Mouse (Mus musculus): ENCODE results near the gene Hoxd9. TPM values are rescaled to one million over a fixed set of nuclear protein-coding genes. Genes with fewer than 3 reads are reported as not detected.

Hoxd9 gene
- polyA plus RNA-seq, 1 experiment from 2014 or later = 24.1 TPM

DNA sequence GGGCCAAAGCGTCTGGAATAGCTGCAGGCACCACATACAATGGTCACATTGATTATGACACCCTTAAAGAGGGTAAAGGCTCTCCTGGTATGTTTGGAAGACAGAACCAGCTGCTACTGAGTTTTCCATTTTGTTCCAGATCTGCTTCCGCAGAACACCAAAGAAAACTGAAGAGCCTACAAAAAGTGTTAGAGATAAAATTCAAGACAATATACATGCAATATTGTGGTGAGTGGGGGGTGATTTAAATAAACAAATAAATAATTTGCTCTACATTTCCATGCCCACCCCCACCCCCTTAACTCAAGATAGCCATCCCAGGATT lies 41.9 kb downstream of the Hoxd9 start:
- no peak for DNase-seq (ENCODE audit: low spot score)
- Histone ChIP-seq H3K4me2 (ENCODE audit: low read depth, severe bottlenecking) (no peak overlapping the region), H3K4me1 (ENCODE audit: control insufficient read depth, insufficient read depth, low read length) (peaks cover 56% of the 10 kb centered on the region), H3K36me3 (ENCODE audit: control insufficient read depth, insufficient read depth, low read length) (no peaks in the 10 kb centered on the region), H3K27ac (replicated peaks; ENCODE audit: low read depth, low read length) (no peak overlapping the region), H3K27me3 (ENCODE audit: control insufficient read depth, insufficient read depth, low read length) (peaks cover 73% of the 10 kb centered on the region), H3K9ac (ENCODE audit: low read length) (no peak overlapping the region), H3K9me3 (ENCODE audit: control insufficient read depth, low read length) (no peaks in the 10 kb centered on the region), H3K4me3 (ENCODE audit: low read depth, low read length) (no peak overlapping the region)
- WGBS = 2% methylated on average over 2 of the region's 2 CpGs
- ATAC-seq (ENCODE audit: insufficient number of reproducible peaks, low FRiP score, low TSS enrichment, low read depth) = no peak

DNA sequence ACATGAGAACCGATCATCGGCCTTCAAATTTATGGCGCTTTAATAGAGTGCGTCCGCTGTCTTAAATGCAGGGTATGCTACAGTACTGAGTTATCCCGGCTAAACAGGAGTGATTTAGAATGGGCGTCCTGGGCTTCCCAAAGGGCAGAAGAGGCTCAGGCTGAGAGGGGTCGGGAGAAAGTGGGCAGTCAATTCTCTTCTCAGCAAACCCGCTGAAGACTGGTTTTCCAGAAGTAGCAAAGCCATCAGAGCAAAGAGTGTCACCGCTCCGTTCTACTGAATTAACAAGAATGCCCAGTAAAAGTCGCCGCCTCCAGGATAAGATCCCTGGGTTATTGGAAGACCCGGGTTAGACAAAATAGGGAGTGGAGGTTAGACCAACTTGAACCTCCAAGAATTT lies 42.3 kb downstream of the Hoxd9 start:
- H3K27me3 ChIP-seq (ENCODE audit: control insufficient read depth, insufficient read depth, low read length) = peaks cover 74% of the 10 kb centered on the region
- no peak overlapping the region for H3K27ac ChIP-seq (replicated peaks; ENCODE audit: low read depth, low read length)
- no peak for DNase-seq (ENCODE audit: low spot score)
- no peak for ATAC-seq (ENCODE audit: insufficient number of reproducible peaks, low FRiP score, low TSS enrichment, low read depth)
- peaks cover 53% of the 10 kb centered on the region for H3K4me1 ChIP-seq (ENCODE audit: control insufficient read depth, insufficient read depth, low read length)
- H3K9me3 ChIP-seq (ENCODE audit: control insufficient read depth, low read length) = no peaks in the 10 kb centered on the region
- no peak overlapping the region for H3K9ac ChIP-seq (ENCODE audit: low read length)
- WGBS = under 1% methylated on average over 14 of the region's 14 CpGs
- peak overlapping the region; percentile 47; the same call in 1 of the 2 replicates for H3K4me2 ChIP-seq (ENCODE audit: low read depth, severe bottlenecking)
- no peaks in the 10 kb centered on the region for H3K36me3 ChIP-seq (ENCODE audit: control insufficient read depth, insufficient read depth, low read length)
- H3K4me3 ChIP-seq (ENCODE audit: low read depth, low read length) = no peak overlapping the region

DNA sequence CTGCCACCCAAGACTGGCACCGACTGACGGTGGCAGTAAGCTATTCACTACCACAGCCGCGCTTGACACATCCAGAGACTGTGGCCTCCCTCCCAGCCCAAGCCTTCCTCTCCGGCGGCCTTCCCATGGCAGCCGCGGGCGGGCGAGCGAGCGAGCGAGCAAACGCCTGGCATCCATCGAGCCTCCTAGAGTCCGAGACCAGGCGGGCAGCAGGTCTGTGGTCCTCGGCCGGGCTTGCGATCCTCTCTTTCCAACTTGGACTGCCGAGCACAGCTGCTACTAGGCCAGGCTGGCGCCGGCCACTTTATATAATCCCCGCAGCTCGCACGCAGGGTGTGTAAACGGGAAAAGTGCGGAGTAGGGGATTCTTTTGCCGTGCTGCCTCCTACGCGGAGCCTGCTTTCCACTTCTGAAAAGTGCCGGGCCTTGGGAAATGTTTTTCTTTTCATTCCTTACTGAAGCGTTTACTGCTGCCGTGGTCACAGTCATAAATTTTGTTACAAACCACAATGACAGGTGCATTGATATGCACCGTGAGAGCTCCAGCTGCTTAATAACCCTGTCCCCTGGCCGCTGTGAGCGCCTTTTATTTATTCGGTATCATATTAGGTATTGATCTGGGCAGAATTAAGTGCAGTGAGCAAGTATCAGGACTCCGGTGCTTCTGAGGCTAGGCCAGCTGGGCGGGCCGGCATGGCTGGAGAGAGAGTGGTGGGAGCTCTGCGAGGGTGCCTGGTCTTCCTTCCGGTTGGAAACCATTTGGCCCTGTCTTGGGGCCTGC lies 43.0 kb downstream of the Hoxd9 start:
- Histone ChIP-seq H3K9ac (ENCODE audit: low read length) (no peak overlapping the region), H3K4me2 (ENCODE audit: low read depth, severe bottlenecking) (peak overlapping the region; percentile 47), H3K4me1 (ENCODE audit: control insufficient read depth, insufficient read depth, low read length) (peaks cover 47% of the 10 kb centered on the region), H3K27me3 (ENCODE audit: control insufficient read depth, insufficient read depth, low read length) (peaks cover 75% of the 10 kb centered on the region), H3K36me3 (ENCODE audit: control insufficient read depth, insufficient read depth, low read length) (no peaks in the 10 kb centered on the region), H3K4me3 (ENCODE audit: low read depth, low read length) (peak overlapping the region; percentile 17), H3K9me3 (ENCODE audit: control insufficient read depth, low read length) (no peaks in the 10 kb centered on the region), H3K27ac (replicated peaks; ENCODE audit: low read depth, low read length) (no peak overlapping the region)
- DNase-seq (ENCODE audit: low spot score) = peak; percentile 66
- under 1% methylated on average over 43 of the region's 43 CpGs for WGBS
- ATAC-seq (ENCODE audit: insufficient number of reproducible peaks, low FRiP score, low TSS enrichment, low read depth) = no peak

DNA sequence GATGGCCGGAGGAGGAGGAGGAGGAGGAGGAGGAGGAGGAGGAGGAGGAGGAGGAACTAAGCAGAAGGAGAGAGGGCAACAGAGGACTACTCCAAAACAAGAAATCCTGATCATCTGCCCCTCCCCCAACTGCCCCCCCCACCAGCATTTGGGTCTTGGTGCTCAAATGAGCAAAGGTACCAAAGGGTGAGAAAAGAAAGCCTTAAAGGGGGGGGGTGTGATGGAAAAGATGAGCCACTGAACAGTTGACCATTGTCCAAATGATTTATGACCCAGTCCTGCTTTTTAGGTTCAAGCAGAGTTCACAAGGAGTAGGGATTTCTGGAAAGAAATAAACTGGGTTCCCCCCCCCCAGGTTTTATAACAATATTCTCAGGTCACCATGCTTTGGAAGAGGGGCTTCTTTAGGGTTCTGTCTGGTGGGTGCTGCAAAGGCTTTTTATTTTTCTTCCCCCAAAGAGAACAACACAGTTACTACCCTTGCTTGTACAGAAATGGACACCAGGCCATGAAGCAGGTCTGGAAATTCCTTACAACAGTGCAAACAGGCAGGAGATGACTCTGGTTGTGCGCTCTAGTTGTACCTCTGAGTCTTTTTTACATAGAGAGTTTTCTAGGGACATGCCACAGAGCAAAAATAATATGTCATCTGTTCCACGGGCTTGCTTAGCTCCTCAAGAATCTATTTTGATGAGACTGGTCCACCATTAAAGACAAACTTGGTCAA lies 43.9 kb downstream of the Hoxd9 start:
- no peaks in the 10 kb centered on the region for H3K36me3 ChIP-seq (ENCODE audit: control insufficient read depth, insufficient read depth, low read length)
- 43% methylated on average over 2 of the region's 3 CpGs for WGBS
- H3K27ac ChIP-seq (replicated peaks; ENCODE audit: low read depth, low read length) = no peak overlapping the region
- no peak overlapping the region for H3K9ac ChIP-seq (ENCODE audit: low read length)
- H3K4me1 ChIP-seq (ENCODE audit: control insufficient read depth, insufficient read depth, low read length) = peaks cover 40% of the 10 kb centered on the region
- H3K27me3 ChIP-seq (ENCODE audit: control insufficient read depth, insufficient read depth, low read length) = peaks cover 75% of the 10 kb centered on the region
- no peak overlapping the region for H3K4me3 ChIP-seq (ENCODE audit: low read depth, low read length)
- DNase-seq (ENCODE audit: low spot score) (no peak), ATAC-seq (ENCODE audit: insufficient number of reproducible peaks, low FRiP score, low TSS enrichment, low read depth) (no peak)
- H3K9me3 ChIP-seq (ENCODE audit: control insufficient read depth, low read length) = no peaks in the 10 kb centered on the region
- no peak overlapping the region for H3K4me2 ChIP-seq (ENCODE audit: low read depth, severe bottlenecking)

DNA sequence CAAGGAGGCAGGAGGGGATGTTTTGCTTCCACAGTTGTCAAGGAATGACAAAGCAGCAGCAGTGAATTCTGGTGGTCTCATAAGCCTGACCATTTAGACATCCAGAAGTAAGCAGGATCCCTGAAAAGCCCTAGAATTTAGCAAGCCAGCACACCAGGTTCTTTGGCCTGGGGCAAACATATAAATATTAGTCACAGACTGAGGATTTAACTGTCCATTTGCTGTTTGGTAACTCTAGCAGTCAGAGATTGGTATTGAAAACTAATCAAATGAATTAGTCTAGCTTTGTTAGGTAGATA lies 44.4 kb downstream of the Hoxd9 start:
- Histone ChIP-seq H3K4me3 (ENCODE audit: low read depth, low read length) (no peak overlapping the region), H3K27ac (replicated peaks; ENCODE audit: low read depth, low read length) (no peak overlapping the region), H3K27me3 (ENCODE audit: control insufficient read depth, insufficient read depth, low read length) (peaks cover 76% of the 10 kb centered on the region), H3K4me1 (ENCODE audit: control insufficient read depth, insufficient read depth, low read length) (peaks cover 41% of the 10 kb centered on the region), H3K9me3 (ENCODE audit: control insufficient read depth, low read length) (no peaks in the 10 kb centered on the region), H3K36me3 (ENCODE audit: control insufficient read depth, insufficient read depth, low read length) (no peaks in the 10 kb centered on the region), H3K4me2 (ENCODE audit: low read depth, severe bottlenecking) (no peak overlapping the region), H3K9ac (ENCODE audit: low read length) (no peak overlapping the region)
- DNase-seq (ENCODE audit: low spot score) (no peak), ATAC-seq (ENCODE audit: insufficient number of reproducible peaks, low FRiP score, low TSS enrichment, low read depth) (no peak)

DNA sequence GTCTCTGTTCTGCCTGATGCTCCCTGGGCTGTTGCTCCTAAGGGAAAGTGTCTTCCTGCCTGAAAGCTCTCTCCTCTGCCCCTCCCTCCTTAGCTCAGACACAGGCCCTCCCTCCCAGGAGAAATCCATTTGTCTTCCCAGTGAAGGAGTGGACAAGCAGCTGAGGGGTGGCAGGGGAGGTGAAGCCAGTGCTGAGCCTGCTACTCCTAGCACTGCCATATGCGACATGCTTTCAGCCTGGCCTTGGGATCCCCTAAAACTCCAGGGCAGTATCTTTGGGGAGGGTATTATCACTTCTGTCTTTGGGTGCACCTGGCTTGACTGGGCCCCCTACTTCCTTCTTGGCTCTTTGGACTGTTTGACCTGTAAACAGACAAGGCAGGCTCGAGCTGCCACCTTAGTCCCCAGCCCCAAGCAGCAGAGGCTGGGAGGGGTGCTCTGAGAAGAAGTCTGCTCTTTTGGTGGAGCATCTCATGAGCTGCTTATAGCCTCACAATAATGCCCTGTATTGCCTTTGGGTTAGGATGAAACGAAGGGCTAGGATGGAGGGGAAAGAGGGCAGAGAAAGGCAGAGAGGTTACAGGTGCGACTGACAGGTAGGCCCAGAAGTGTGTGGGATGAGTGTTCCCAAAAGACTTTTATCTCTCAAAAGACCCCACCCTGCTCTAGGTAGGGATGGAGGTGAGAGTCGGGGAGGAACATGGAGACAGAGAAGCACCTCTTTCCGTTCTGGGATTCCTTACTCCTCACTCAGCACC lies 48.2 kb downstream of the Hoxd9 start:
- Histone ChIP-seq H3K36me3 (ENCODE audit: control insufficient read depth, insufficient read depth, low read length) (no peaks in the 10 kb centered on the region), H3K9ac (ENCODE audit: low read length) (no peak overlapping the region), H3K4me3 (ENCODE audit: low read depth, low read length) (no peak overlapping the region), H3K9me3 (ENCODE audit: control insufficient read depth, low read length) (no peaks in the 10 kb centered on the region), H3K4me1 (ENCODE audit: control insufficient read depth, insufficient read depth, low read length) (peaks cover 18% of the 10 kb centered on the region), H3K4me2 (ENCODE audit: low read depth, severe bottlenecking) (peak overlapping the region; percentile 36; the same call in 1 of the 2 replicates), H3K27me3 (ENCODE audit: control insufficient read depth, insufficient read depth, low read length) (peaks cover 65% of the 10 kb centered on the region), H3K27ac (replicated peaks; ENCODE audit: low read depth, low read length) (no peak overlapping the region)
- 8% methylated on average over 6 of the region's 6 CpGs for WGBS
- DNase-seq (ENCODE audit: low spot score) (peak; percentile 25), ATAC-seq (ENCODE audit: insufficient number of reproducible peaks, low FRiP score, low TSS enrichment, low read depth) (no peak)

DNA sequence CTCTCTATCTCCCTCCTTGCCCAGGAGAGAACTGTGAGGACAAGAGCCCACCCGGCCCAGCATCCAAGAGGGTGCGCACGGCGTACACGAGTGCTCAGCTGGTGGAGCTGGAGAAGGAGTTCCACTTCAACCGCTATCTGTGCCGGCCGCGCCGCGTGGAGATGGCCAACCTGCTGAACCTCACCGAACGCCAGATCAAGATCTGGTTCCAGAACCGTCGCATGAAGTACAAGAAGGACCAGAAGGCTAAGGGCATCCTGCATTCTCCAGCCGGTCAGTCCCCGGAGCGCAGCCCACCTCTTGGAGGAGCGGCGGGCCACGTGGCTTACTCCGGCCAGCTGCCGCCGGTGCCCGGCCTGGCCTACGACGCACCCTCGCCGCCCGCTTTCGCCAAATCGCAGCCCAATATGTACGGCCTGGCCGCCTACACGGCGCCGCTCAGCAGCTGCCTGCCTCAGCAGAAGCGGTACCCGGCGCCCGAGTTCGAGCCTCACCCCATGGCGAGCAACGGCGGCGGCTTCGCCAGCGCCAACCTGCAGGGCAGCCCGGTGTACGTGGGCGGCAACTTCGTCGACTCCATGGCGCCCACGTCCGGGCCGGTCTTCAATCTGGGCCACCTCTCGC lies 48.9 kb downstream of the Hoxd9 start:
- H3K9ac ChIP-seq (ENCODE audit: low read length) = peak overlapping the region; percentile 12; the same call in 1 of the 2 replicates
- no peaks in the 10 kb centered on the region for H3K36me3 ChIP-seq (ENCODE audit: control insufficient read depth, insufficient read depth, low read length)
- H3K4me1 ChIP-seq (ENCODE audit: control insufficient read depth, insufficient read depth, low read length) = peaks cover 17% of the 10 kb centered on the region
- ATAC-seq (ENCODE audit: insufficient number of reproducible peaks, low FRiP score, low TSS enrichment, low read depth) = no peak
- peak; percentile 60 for DNase-seq (ENCODE audit: low spot score)
- peak overlapping the region; percentile 20 for H3K4me3 ChIP-seq (ENCODE audit: low read depth, low read length)
- no peaks in the 10 kb centered on the region for H3K9me3 ChIP-seq (ENCODE audit: control insufficient read depth, low read length)
- H3K27ac ChIP-seq (replicated peaks; ENCODE audit: low read depth, low read length) = no peak overlapping the region
- 2% methylated on average over 58 of the region's 58 CpGs for WGBS
- H3K4me2 ChIP-seq (ENCODE audit: low read depth, severe bottlenecking) = peak overlapping the region; percentile 36
- H3K27me3 ChIP-seq (ENCODE audit: control insufficient read depth, insufficient read depth, low read length) = peaks cover 64% of the 10 kb centered on the region

DNA sequence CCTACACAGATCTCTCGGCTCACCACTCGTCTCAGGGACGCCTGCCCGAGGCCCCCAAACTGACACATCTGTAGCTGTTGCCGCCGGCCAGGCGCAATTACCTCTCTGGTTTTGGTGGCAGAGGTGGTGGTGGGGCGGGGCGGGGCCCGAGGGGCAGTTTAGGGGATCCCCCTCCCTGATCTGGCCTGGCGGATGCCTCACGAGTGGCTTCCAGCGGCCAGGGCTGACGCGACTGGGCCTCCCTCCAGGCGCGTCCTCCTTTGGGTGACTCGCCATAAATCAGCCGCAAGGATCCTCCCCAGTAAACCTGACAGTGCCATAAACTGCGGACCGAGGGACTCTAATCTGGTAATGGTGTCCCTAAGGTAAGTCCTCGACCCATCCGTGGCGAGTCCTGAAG lies 49.5 kb downstream of the Hoxd9 start:
- DNase-seq (ENCODE audit: low spot score) (peak; percentile 50), ATAC-seq (ENCODE audit: insufficient number of reproducible peaks, low FRiP score, low TSS enrichment, low read depth) (no peak)
- H3K4me1 ChIP-seq (ENCODE audit: control insufficient read depth, insufficient read depth, low read length) = peaks cover 17% of the 10 kb centered on the region
- H3K4me2 ChIP-seq (ENCODE audit: low read depth, severe bottlenecking) = peak overlapping the region; percentile 36
- WGBS = 6% methylated on average over 24 of the region's 24 CpGs
- no peaks in the 10 kb centered on the region for H3K36me3 ChIP-seq (ENCODE audit: control insufficient read depth, insufficient read depth, low read length)
- H3K9ac ChIP-seq (ENCODE audit: low read length) = no peak overlapping the region
- H3K27me3 ChIP-seq (ENCODE audit: control insufficient read depth, insufficient read depth, low read length) = peaks cover 68% of the 10 kb centered on the region
- H3K4me3 ChIP-seq (ENCODE audit: low read depth, low read length) = peak overlapping the region; percentile 20
- no peaks in the 10 kb centered on the region for H3K9me3 ChIP-seq (ENCODE audit: control insufficient read depth, low read length)
- no peak overlapping the region for H3K27ac ChIP-seq (replicated peaks; ENCODE audit: low read depth, low read length)

Measured in limb, embryonic 11.5 days (tissue).